Mouse (Mus musculus) CH12.LX (cell line): Measurements from ENCODE around the gene Il20. TPM values are rescaled to one million over a fixed set of nuclear protein-coding genes. Genes with fewer than 3 reads are reported as not detected.
A peak's percentile ranks its signal among the peaks of the same experiment; 100 is the strongest.

Experiments
- DNase-seq: peaks from one replicate; pipeline ENCODE4 v3.0.0-alpha.2; 2013; ENCODE audit errors: extremely low read depth
- H3K27ac ChIP-seq: 2 replicates; pipeline ENCODE4 v1.5.1; 2012; ENCODE audit warnings: low read depth, mild to moderate bottlenecking, control low read depth, moderate library complexity; ENCODE audit not compliant: insufficient read depth
- H3K27me3 ChIP-seq: replicated peaks from 2 replicates; pipeline ENCODE3; 2012; ENCODE audit warnings: inconsistent platforms
- H3K36me3 ChIP-seq, 2 experiments: replicated peaks in 1 of 2; 2 replicates each; pipeline versions ENCODE3 to v1.6.1; 2012; ENCODE audit warnings: inconsistent platforms in 1 of 2, low read length in 1 of 2, mild to moderate bottlenecking in 1 of 2, mixed read lengths in 1 of 2, moderate library complexity in 1 of 2; ENCODE audit not compliant: control insufficient read depth in 1 of 2, insufficient read depth in 1 of 2
- H3K4me1 ChIP-seq, 2 experiments: 2 replicates each; pipeline ENCODE4 v1.6.1; 2012; ENCODE audit warnings: inconsistent platforms in 1 of 2, moderate library complexity in 1 of 2; ENCODE audit not compliant: insufficient read depth in 2 of 2, control insufficient read depth in 1 of 2
- H3K4me2 ChIP-seq: 2 replicates; pipeline ENCODE4 v1.6.1; 2012; ENCODE audit warnings: low read depth, mild to moderate bottlenecking, control low read depth; ENCODE audit not compliant: poor library complexity, insufficient read depth, severe bottlenecking
- H3K4me3 ChIP-seq, 3 experiments: fragments of 150-350 bp in 1 of 3; sonication (generic) in 1 of 3; replicated peaks in 1 of 3; 2 replicates each; pipeline versions ENCODE3 to v1.5.1; 2011 to 2012; ENCODE audit warnings: low read depth in 2 of 3, low read length in 2 of 3, mild to moderate bottlenecking in 2 of 3, moderate library complexity in 2 of 3, control low read depth in 1 of 3, improper control_type of control experiment in 1 of 3, inconsistent platforms in 1 of 3, mixed read lengths in 1 of 3; ENCODE audit not compliant: poor library complexity in 1 of 3
- H3K79me2 ChIP-seq: replicated peaks from 2 replicates; pipeline ENCODE4 v1.6.1; 2012; ENCODE audit warnings: mild to moderate bottlenecking, moderate library complexity; ENCODE audit not compliant: control insufficient read depth, poor library complexity, insufficient read depth, severe bottlenecking; ENCODE audit errors: extremely low read depth
- H3K9ac ChIP-seq: 2 replicates; pipeline ENCODE4 v1.6.1; 2012; ENCODE audit warnings: low read depth, mild to moderate bottlenecking, control low read depth, moderate library complexity; ENCODE audit not compliant: insufficient read depth
- H3K9me3 ChIP-seq: replicated peaks from 2 replicates; pipeline ENCODE3; 2012; ENCODE audit warnings: low read length, inconsistent platforms, mixed read lengths
- BHLHE40 ChIP-seq: IDR thresholded peaks from 2 replicates; pipeline ENCODE4 v1.6.1; 2011; ENCODE audit warnings: mild to moderate bottlenecking, low read depth, low read length, improper control_type of control experiment
- CTCF ChIP-seq, 2 experiments: IDR thresholded peaks in 1 of 2; conservative IDR thresholded peaks in 1 of 2; 2 replicates each; pipeline ENCODE4 v1.5.1; 2011 to 2012; ENCODE audit warnings: low read depth in 2 of 2, low read length in 2 of 2, improper control_type of control experiment in 1 of 2, inconsistent platforms in 1 of 2, mild to moderate bottlenecking in 1 of 2, moderate library complexity in 1 of 2
- E2F4 ChIP-seq: IDR thresholded peaks from 2 replicates; pipeline ENCODE4 v1.6.1; 2011; ENCODE audit warnings: low read depth, low read length, improper control_type of control experiment; ENCODE audit not compliant: insufficient replicate concordance
- EP300 ChIP-seq: IDR thresholded peaks from 2 replicates; pipeline ENCODE4 v1.6.1; 2011; ENCODE audit warnings: low read length, improper control_type of control experiment
- ETS1 ChIP-seq: conservative IDR thresholded peaks from 2 replicates; pipeline ENCODE4 v1.6.1; 2012; ENCODE audit warnings: low read depth, mild to moderate bottlenecking, inconsistent platforms, low read length, improper control_type of control experiment, moderate library complexity
- GABPA ChIP-seq: IDR thresholded peaks from 2 replicates; pipeline ENCODE4 v1.6.1; 2012; ENCODE audit warnings: low read depth, low read length, improper control_type of control experiment, inconsistent platforms; ENCODE audit not compliant: insufficient replicate concordance
- MAX ChIP-seq: IDR thresholded peaks from 2 replicates; pipeline ENCODE4 v1.6.1; 2011; ENCODE audit warnings: low read length, improper control_type of control experiment
- MEF2A ChIP-seq: IDR thresholded peaks from 2 replicates; pipeline ENCODE4 v1.6.1; 2014; ENCODE audit warnings: low read depth, mild to moderate bottlenecking, inconsistent platforms, low read length, improper control_type of control experiment, borderline replicate concordance
- MXI1 ChIP-seq: IDR thresholded peaks from 2 replicates; pipeline ENCODE4 v1.6.1; 2011; ENCODE audit warnings: mild to moderate bottlenecking, low read depth, low read length, improper control_type of control experiment
- MYC ChIP-seq: IDR thresholded peaks from 2 replicates; pipeline ENCODE4 v1.6.1; 2011; ENCODE audit warnings: low read depth, mild to moderate bottlenecking, improper control_type of control experiment, low read length
- NELFE ChIP-seq: IDR thresholded peaks from 2 replicates; pipeline ENCODE4 v1.6.1; 2011; ENCODE audit warnings: low read depth, low read length, improper control_type of control experiment
- NRF1 ChIP-seq: IDR thresholded peaks from 2 replicates; pipeline ENCODE4 v1.6.1; 2014; ENCODE audit warnings: low read depth, mild to moderate bottlenecking, inconsistent platforms, low read length, improper control_type of control experiment, moderate library complexity
- PAX5 ChIP-seq: IDR thresholded peaks from 2 replicates; pipeline ENCODE4 v1.6.1; 2012; ENCODE audit warnings: low read length, inconsistent platforms, mixed read lengths
- RCOR1 ChIP-seq: conservative IDR thresholded peaks from 2 replicates; pipeline ENCODE4 v1.6.1; 2012; ENCODE audit warnings: low read depth, mild to moderate bottlenecking, inconsistent platforms, low read length, improper control_type of control experiment
- TBP ChIP-seq: conservative IDR thresholded peaks from 2 replicates; pipeline ENCODE4 v1.6.1; 2011; ENCODE audit warnings: low read depth, low read length, improper control_type of control experiment
- TCF12 ChIP-seq: IDR thresholded peaks from 2 replicates; pipeline ENCODE4 v1.6.1; 2014; ENCODE audit warnings: low read depth, mild to moderate bottlenecking, inconsistent platforms, low read length, improper control_type of control experiment
- USF1 ChIP-seq: IDR thresholded peaks from 2 replicates; pipeline ENCODE4 v1.6.1; 2014; ENCODE audit warnings: low read depth, mild to moderate bottlenecking, inconsistent platforms, low read length, improper control_type of control experiment
- ZMIZ1 ChIP-seq: IDR thresholded peaks from 2 replicates; pipeline ENCODE4 v1.6.1; 2012; ENCODE audit warnings: low read depth, mild to moderate bottlenecking, inconsistent platforms, low read length, improper control_type of control experiment
- ZNF384 ChIP-seq: IDR thresholded peaks from 2 replicates; pipeline ENCODE4 v1.6.1; 2012; ENCODE audit warnings: low read depth, low read length, improper control_type of control experiment, inconsistent platforms
- dilution Hi-C: fragments of 300-500 bp; cut with MboI; formaldehyde crosslinking; loops from 2 replicates; pipeline ENCODE4 v1.14.3; 2020; ENCODE audit warnings: low sequenced_read_pairs; ENCODE audit not compliant: extremely low pct_unique_long_range_greater_than_20kb, extremely low pct_ligation_motif_present
- in situ Hi-C: fragments of 300-500 bp; cut with MboI; formaldehyde crosslinking; loops from 3 replicates; pipeline ENCODE4 v1.14.3; 2019; ENCODE audit warnings: low sequenced_read_pairs, low pct_ligation_motif_present, low pct_unique_long_range_greater_than_20kb, mixed read lengths
- polyA plus RNA-seq: library from polyadenylated mRNA; unstranded; fragments of >175 nt; gene quantifications from 2 replicates; pipeline ENCODE4 v1.2.1, GENCODE M21; 2012; ENCODE audit warnings: low read depth; ENCODE audit not compliant: insufficient read length
- total RNA-seq, 2 experiments: library from RNA; depleted of rRNA; stranded (reverse); fragments of 300-350 nt in 1 of 2; fragments of >200 nt in 1 of 2; gene quantifications; 2 replicates each; pipeline ENCODE4 v1.2.3; 2012 to 2014

The Il20 gene
- total and polyA plus RNA-seq, 3 experiments, result not detected

- in situ Hi-C loops (no loop called here), dilution Hi-C loops (no loop called here)
- no peak within 1 kb of the TSS for H3K27ac ChIP-seq
Observed at GRCm38 (mm10) chr1:130865541-130866221, 45.6 kb downstream of the Il20 start, which contains the start of gene Fcmr. Fcmr (plus strand) TSS chr1:130865669.

GRCm38 (mm10) chr1:130864741-130865140 lies 46.5 kb downstream of the Il20 start:
- in situ Hi-C loops, result no loop called here
- DNase-seq, result no peak
- H3K9me3 ChIP-seq, result no peaks in the 10 kb centered on the region
- H3K9ac ChIP-seq, result no peak overlapping the region
- H3K4me2 ChIP-seq, result no peak overlapping the region
- H3K4me1 ChIP-seq, result peaks cover 10 to 26% of the 10 kb centered on the region in 2 experiments
- H3K27ac ChIP-seq, result no peak overlapping the region
- no peak overlapping the region for H3K4me3 ChIP-seq
- no peaks in the 10 kb centered on the region for H3K27me3 ChIP-seq
- no peak for TF ChIP-seq TCF12
- no peak for TF ChIP-seq ZMIZ1
- no peak for TF ChIP-seq MXI1
- TF ChIP-seq MYC, result no peak
- no peak for TF ChIP-seq NELFE
- no peak for TF ChIP-seq RCOR1
- TF ChIP-seq ZNF384, result no peak
- no peak for TF ChIP-seq CTCF (conservative IDR thresholded peaks at IDR 0.05 in 1 of 2, IDR thresholded peaks at IDR 0.05 in 1 of 2; ENCODE audit: low read depth in 2 of 2, low read length in 2 of 2)
- dilution Hi-C loops, result no loop called here
- H3K36me3 ChIP-seq, result no peaks in the 10 kb centered on the region
- no peaks in the 10 kb centered on the region for H3K79me2 ChIP-seq

More at GRCm38 (mm10) chr1:130865541-130866221, 45.6 kb downstream of the Il20 start, which contains the start of gene Fcmr:
- no peak within 1 kb of the TSS for H3K4me3 ChIP-seq
- no peak within 1 kb of the TSS for H3K4me2 ChIP-seq
- no peak within 1 kb of the TSS for H3K9ac ChIP-seq
- DNase-seq, result no peak
- H3K79me2 ChIP-seq, result no peaks in the 10 kb centered on the region
- no peaks in the 10 kb centered on the region for H3K27me3 ChIP-seq
- no peaks in the 10 kb centered on the region for H3K9me3 ChIP-seq
- TF ChIP-seq E2F4, result no peak
- no peak for TF ChIP-seq RCOR1
- no peak for TF ChIP-seq ETS1
- no peak for TF ChIP-seq GABPA
- peaks cover 10 to 26% of the 10 kb centered on the region in 2 experiments for H3K4me1 ChIP-seq
- no peaks in the 10 kb centered on the region for H3K36me3 ChIP-seq

GRCm38 (mm10) chr1:130864238-130864637 lies 47.0 kb downstream of the Il20 start:
- Histone ChIP-seq H3K79me2 (no peaks in the 10 kb centered on the region), H3K36me3 (no peaks in the 10 kb centered on the region), H3K4me3 (peak overlapping the region in 1 of 3 experiments; percentile 11), H3K27me3 (no peaks in the 10 kb centered on the region), H3K9ac (no peak overlapping the region), H3K4me2 (no peak overlapping the region), H3K4me1 (peaks cover 10 to 26% of the 10 kb centered on the region in 2 experiments), H3K27ac (no peak overlapping the region), H3K9me3 (no peaks in the 10 kb centered on the region)
- DNase-seq, result peak; percentile 61
- peak; percentile 20; the same call in 1 of the 2 replicates for TF ChIP-seq USF1
- no peak for TF ChIP-seq ZMIZ1
- TF ChIP-seq BHLHE40, result peak; percentile 85
- TF ChIP-seq PAX5, result no peak
- TF ChIP-seq MAX, result peak; percentile 71
- TF ChIP-seq NRF1, result no peak
- peak; percentile 52 for TF ChIP-seq ETS1
- TF ChIP-seq TCF12, result 0 out of 2 replicates have a peak, but pooled peaks have one; percentile 38
- 0 out of 2 replicates have a peak, but pooled peaks have one; percentile 11 for TF ChIP-seq MEF2A
- TF ChIP-seq TBP, result no peak
- TF ChIP-seq EP300, result peak; percentile 54
- dilution Hi-C loops (no loop called here), in situ Hi-C loops (no loop called here)
